Mouse (Mus musculus): Measurements from ENCODE around the gene Ncmap.

DNA sequence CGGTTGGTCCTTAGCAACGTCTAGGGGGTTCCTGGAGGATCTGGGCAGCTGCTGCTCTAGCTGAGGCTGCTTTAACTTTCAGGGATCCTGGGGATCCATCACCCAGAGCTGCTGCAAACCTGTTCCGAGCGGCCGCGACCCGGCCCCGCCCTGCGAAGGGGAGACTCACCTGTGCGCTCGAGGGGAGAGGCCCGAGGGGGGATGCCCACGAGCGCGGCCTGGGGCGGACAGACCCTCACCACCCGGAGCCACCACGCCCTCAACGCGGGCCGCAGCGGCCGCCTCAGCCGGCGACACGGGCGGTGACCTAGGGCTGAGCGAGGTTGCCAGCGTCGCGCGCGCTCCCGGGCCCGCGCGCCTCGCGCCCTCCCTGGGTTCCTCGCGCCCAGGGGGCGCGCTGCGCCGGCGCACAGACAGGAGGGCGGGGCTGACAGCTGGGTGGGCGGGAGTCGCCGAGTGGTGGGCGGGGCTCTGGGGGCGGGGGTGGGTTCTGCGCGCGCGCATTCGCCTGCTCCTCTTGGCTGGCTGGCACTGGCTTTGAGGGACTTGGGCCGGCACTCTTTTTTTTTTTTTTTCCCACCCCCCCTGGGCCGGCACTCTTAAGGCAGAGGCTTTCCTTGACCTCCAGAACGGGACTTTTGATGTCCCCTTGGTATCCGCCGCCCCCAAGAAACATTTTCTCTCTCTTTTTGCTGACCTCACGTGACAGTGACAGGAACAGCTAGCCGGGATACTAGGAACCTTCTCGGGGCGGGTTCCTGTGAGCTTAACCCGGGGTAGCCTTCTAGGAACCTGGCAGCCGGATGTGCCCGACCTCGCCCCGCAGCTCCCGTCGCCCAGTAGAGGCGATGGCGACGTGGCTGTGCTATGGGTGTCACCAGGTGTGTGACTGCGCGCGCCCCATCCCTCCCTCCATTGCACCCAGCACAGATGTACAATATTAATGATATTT lies 35.7 kb upstream of the Ncmap start, which contains the start of gene Rcan3:
- TF ChIP-seq CTCF (IDR thresholded peaks at IDR 0.05; ENCODE audit: borderline replicate concordance, insufficient read depth, low read depth, low read length) (no peak), POLR2A (IDR thresholded peaks at IDR 0.05; ENCODE audit: borderline replicate concordance, insufficient read depth, low read length) (peak; percentile 50; the same call in 1 of the 2 replicates)
